Mouse (Mus musculus) splenic B cell, adult 2 months (primary cell): Measurements from ENCODE around the gene Lrp6.

ENCODE experiments used
- DNase-seq: peaks from one replicate; pipeline ENCODE4 v3.0.0-alpha.2; 2011; ENCODE audit warnings: low read depth, low spot score
- H3K27me3 ChIP-seq: 2 replicates; pipeline ENCODE4 v1.6.1; 2012; ENCODE audit warnings: mild to moderate bottlenecking, low read length, moderate library complexity, mixed read lengths; ENCODE audit not compliant: control insufficient read depth, poor library complexity, insufficient read depth, severe bottlenecking
- H3K36me3 ChIP-seq: 2 replicates; pipeline ENCODE4 v1.6.1; 2012; ENCODE audit warnings: mild to moderate bottlenecking, low read length, moderate library complexity, mixed read lengths; ENCODE audit not compliant: control insufficient read depth, poor library complexity, insufficient read depth, severe bottlenecking

Gene Lrp6

GRCm38 (mm10) chr6:134511118-134511517, 55.6 kb downstream of the Lrp6 start:
- Histone ChIP-seq H3K36me3 (peaks cover 2% of the 10 kb centered on the region; the same call in 1 of the 2 replicates), H3K27me3 (no peaks in the 10 kb centered on the region)
- DNase-seq = no peak

GRCm38 (mm10) chr6:134510280-134510679, 56.5 kb downstream of the Lrp6 start:
- Histone ChIP-seq H3K27me3 (no peaks in the 10 kb centered on the region), H3K36me3 (peaks cover 2% of the 10 kb centered on the region)
- DNase-seq = no peak

- H3K36me3 ChIP-seq = peaks cover 4% of the 10 kb centered on the region
- no peaks in the 10 kb centered on the region for H3K27me3 ChIP-seq
- DNase-seq = no peak
Measured at GRCm38 (mm10) chr6:134509731-134510226, 57.0 kb downstream of the Lrp6 start.

- Histone ChIP-seq H3K27me3 (no peaks in the 10 kb centered on the region), H3K36me3 (peaks cover 4% of the 10 kb centered on the region)
- DNase-seq = no peak
Measured at GRCm38 (mm10) chr6:134504866-134505265, 61.9 kb downstream of the Lrp6 start.

GRCm38 (mm10) chr6:134502335-134502734, 64.4 kb downstream of the Lrp6 start:
- no peaks in the 10 kb centered on the region for H3K27me3 ChIP-seq
- DNase-seq = no peak
- H3K36me3 ChIP-seq = peaks cover 2% of the 10 kb centered on the region

- DNase-seq = no peak
- H3K27me3 ChIP-seq = no peaks in the 10 kb centered on the region
- 0 out of 2 replicates have a peak, but pooled peaks cover 5% of the 10 kb centered on the region for H3K36me3 ChIP-seq
Measured at GRCm38 (mm10) chr6:134500381-134501162, 66.2 kb downstream of the Lrp6 start.

- Histone ChIP-seq H3K27me3 (no peaks in the 10 kb centered on the region), H3K36me3 (0 out of 2 replicates have a peak, but pooled peaks cover 3% of the 10 kb centered on the region)
- no peak for DNase-seq
Measured at GRCm38 (mm10) chr6:134499089-134499488, 67.7 kb downstream of the Lrp6 start.

- no peak for DNase-seq
- 0 out of 2 replicates have a peak, but pooled peaks cover 3% of the 10 kb centered on the region for H3K36me3 ChIP-seq
Measured at GRCm38 (mm10) chr6:134498518-134498917, 68.2 kb downstream of the Lrp6 start.

GRCm38 (mm10) chr6:134494828-134495698, 71.7 kb downstream of the Lrp6 start:
- no peak for DNase-seq
- H3K36me3 ChIP-seq = 0 out of 2 replicates have a peak, but pooled peaks cover 3% of the 10 kb centered on the region
- H3K27me3 ChIP-seq = no peaks in the 10 kb centered on the region

More at GRCm38 (mm10) chr6:134498518-134498917, 68.2 kb downstream of the Lrp6 start:
- no peaks in the 10 kb centered on the region for H3K27me3 ChIP-seq

- Histone ChIP-seq H3K27me3 (no peaks in the 10 kb centered on the region), H3K36me3 (peaks cover 3% of the 10 kb centered on the region; the same call in 1 of the 2 replicates)
- DNase-seq = no peak
Measured at GRCm38 (mm10) chr6:134489637-134490036, 77.1 kb downstream of the Lrp6 start.

GRCm38 (mm10) chr6:134489130-134489529, 77.6 kb downstream of the Lrp6 start:
- DNase-seq = no peak
- H3K36me3 ChIP-seq = peaks cover 3% of the 10 kb centered on the region; the same call in 1 of the 2 replicates
- no peaks in the 10 kb centered on the region for H3K27me3 ChIP-seq

- H3K27me3 ChIP-seq = no peaks in the 10 kb centered on the region
- no peak for DNase-seq
- peaks cover 5% of the 10 kb centered on the region; the same call in 1 of the 2 replicates for H3K36me3 ChIP-seq
Measured at GRCm38 (mm10) chr6:134486318-134486717, 80.4 kb downstream of the Lrp6 start.

- DNase-seq = no peak
Measured at GRCm38 (mm10) chr6:134479481-134479880, 87.3 kb downstream of the Lrp6 start.

GRCm38 (mm10) chr6:134473143-134473561, 93.6 kb downstream of the Lrp6 start:
- Histone ChIP-seq H3K36me3 (peaks cover 4% of the 10 kb centered on the region; the same call in 1 of the 2 replicates), H3K27me3 (no peaks in the 10 kb centered on the region)
- no peak for DNase-seq

More at GRCm38 (mm10) chr6:134479481-134479880, 87.3 kb downstream of the Lrp6 start:
- H3K27me3 ChIP-seq = no peaks in the 10 kb centered on the region
- H3K36me3 ChIP-seq = peaks cover 5% of the 10 kb centered on the region
